In the genomic region with DNA sequence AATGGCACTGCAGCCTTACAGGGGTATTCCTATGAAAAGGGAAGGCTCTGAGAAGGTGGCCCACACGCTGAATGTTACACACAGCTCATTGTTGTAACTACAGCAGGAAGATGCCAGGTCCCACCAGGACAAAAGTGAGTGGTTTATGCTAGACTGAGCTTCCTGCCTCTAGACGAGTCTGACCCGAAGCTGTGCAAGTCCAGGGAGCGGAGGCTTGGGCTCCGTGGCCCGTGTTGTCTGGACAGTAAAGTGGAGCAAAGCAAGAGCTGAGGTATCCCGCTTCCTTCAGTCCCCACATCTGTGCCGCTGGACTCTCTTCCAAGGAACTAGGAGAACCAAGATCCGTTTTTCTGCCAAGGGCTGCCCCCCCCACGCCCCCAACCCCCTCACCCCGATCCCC, we compare ENCODE assay signal across 9 mouse cellular contexts. TPM values are rescaled to one million over a fixed set of nuclear protein-coding genes. Genes with fewer than 3 reads are reported as not detected.
DNase-seq lines count a peak whose midpoint lies in the region; ATAC-seq and TF ChIP-seq lines count a peak whose summit lies in the region.
"Had no signal": no experiment of that assay in that cellular context is flagged by ENCODE, and none has a peak within 500 bp of the region (broad histone marks: within the 10 kb centered on the region; RNA-seq: fewer than 3 reads in every experiment).

No protein-coding gene starts in this region.

- H3K27me3 ChIP-seq in lung, embryonic 15.5 days: peaks cover 71% of the 10 kb centered on the region
- no peaks in the 10 kb centered on the region for H3K27me3 ChIP-seq in hindbrain, postnatal 0 days (ENCODE audit: insufficient read depth, low read length)
- H3K27me3 ChIP-seq in neural tube, embryonic 14.5 days (ENCODE audit: control insufficient read depth, insufficient read depth, low read length): peaks cover 8% of the 10 kb centered on the region

- no peaks in the 10 kb centered on the region for H3K9me3 ChIP-seq in lung, embryonic 15.5 days
- no peaks in the 10 kb centered on the region for H3K9me3 ChIP-seq in hindbrain, postnatal 0 days (ENCODE audit: low read length)
- no peaks in the 10 kb centered on the region for H3K9me3 ChIP-seq in neural tube, embryonic 14.5 days (ENCODE audit: control insufficient read depth, low read length)

- no peak for TF ChIP-seq CTCF in hindbrain, postnatal 0 days (IDR thresholded peaks at IDR 0.05; ENCODE audit: low read depth)

- peak; percentile 52 for DNase-seq in cerebellum, adult 11-12 months
- no peak for DNase-seq in cerebellum, adult 18-20 months
- DNase-seq in lung, postnatal 14 days: no peak
- DNase-seq in hindbrain, postnatal 0 days (ENCODE audit: low spot score): no peak
- DNase-seq in embryo, embryonic 11 days: no peak
- DNase-seq in urinary bladder, postnatal 14 days (ENCODE audit: low spot score): no peak

- H3K9ac ChIP-seq in lung, embryonic 15.5 days: no peak overlapping the region
- H3K9ac ChIP-seq in hindbrain, postnatal 0 days (replicated peaks; ENCODE audit: low read length): peak overlapping the region; percentile 84; the same call in 1 of the 2 replicates
- H3K9ac ChIP-seq in neural tube, embryonic 14.5 days (replicated peaks; ENCODE audit: low read depth, low read length): no peak overlapping the region

- peaks cover 8% of the 10 kb centered on the region for H3K4me1 ChIP-seq in lung, embryonic 15.5 days
- peaks cover 6% of the 10 kb centered on the region for H3K4me1 ChIP-seq in hindbrain, postnatal 0 days (ENCODE audit: insufficient read depth, low read length)
- H3K4me1 ChIP-seq in neural tube, embryonic 14.5 days (ENCODE audit: control insufficient read depth, insufficient read depth, low read length): peaks cover 14% of the 10 kb centered on the region

- H3K4me2 ChIP-seq in lung, embryonic 15.5 days: peak overlapping the region; percentile 99
- H3K4me2 ChIP-seq in hindbrain, postnatal 0 days (ENCODE audit: low read depth, low read length): peak overlapping the region; percentile 91; the same call in 1 of the 2 replicates
- peak overlapping the region; percentile 80; the same call in 1 of the 2 replicates for H3K4me2 ChIP-seq in neural tube, embryonic 14.5 days (ENCODE audit: low read depth, low read length)

- H3K36me3 ChIP-seq in lung, embryonic 15.5 days: no peaks in the 10 kb centered on the region
- H3K36me3 ChIP-seq in hindbrain, postnatal 0 days (ENCODE audit: insufficient read depth, low read length): no peaks in the 10 kb centered on the region
- H3K36me3 ChIP-seq in neural tube, embryonic 14.5 days (ENCODE audit: control insufficient read depth, insufficient read depth, low read length): no peaks in the 10 kb centered on the region

- WGBS in lung, embryonic 15.5 days: 21% methylated on average over 11 of the region's 11 CpGs
- 25% methylated on average over 11 of the region's 11 CpGs for WGBS in hindbrain, postnatal 0 days
- WGBS in neural tube, embryonic 14.5 days: 24% methylated on average over 11 of the region's 11 CpGs

- ATAC-seq in lung, embryonic 15.5 days (ENCODE audit: borderline replicate concordance, extremely low read depth, low FRiP score, low TSS enrichment): no peak
- no peak for ATAC-seq in hindbrain, postnatal 0 days
- no peak for ATAC-seq in neural tube, embryonic 14.5 days (ENCODE audit: low read depth)

- no peak overlapping the region for H3K4me3 ChIP-seq in lung, embryonic 15.5 days
- peak overlapping the region; percentile 78; the same call in 1 of the 2 replicates for H3K4me3 ChIP-seq in hindbrain, postnatal 0 days (ENCODE audit: low read length)
- no peak overlapping the region for H3K4me3 ChIP-seq in neural tube, embryonic 14.5 days (ENCODE audit: low read depth, low read length)

- no peak overlapping the region for H3K27ac ChIP-seq in lung, embryonic 15.5 days
- H3K27ac ChIP-seq in hindbrain, postnatal 0 days: no peak overlapping the region; the same call in 1 of the 2 replicates
- no peak overlapping the region for H3K27ac ChIP-seq in neural tube, embryonic 14.5 days (ENCODE audit: low read depth, low read length)

RNA-seq across cellular contexts. Expression of gene Cacna2d2, which starts 0.4 kb away (rescaled TPM):
- polyA plus RNA-seq in lung, embryonic 15.5 days (2015; fragmentation: Nextera tagmentation; extraction: Ambion mirVana): 0.30 and 0.42 TPM in 2 replicates
- total RNA-seq in hindbrain, postnatal 0 days (2014; rRNA removed): 108 and 134 TPM in 2 replicates
- polyA plus RNA-seq in hindbrain, postnatal 0 days (2015; fragmentation: Nextera tagmentation; extraction: Ambion mirVana): 7.1 and 7.6 TPM in 2 replicates
- polyA plus RNA-seq in neural tube, embryonic 14.5 days (2014; fragmentation: Nextera tagmentation; extraction: Ambion mirVana): 7.1 and 10.6 TPM in 2 replicates

RNA-seq across cellular contexts. Expression of gene 6430571L13Rik, which starts 58.6 kb away (rescaled TPM):
- 0.47 and 0.79 TPM in 2 replicates for polyA plus RNA-seq in lung, embryonic 15.5 days (2015; fragmentation: Nextera tagmentation; extraction: Ambion mirVana)
- total RNA-seq in hindbrain, postnatal 0 days (2014; rRNA removed): 12.5 and 27.7 TPM in 2 replicates
- polyA plus RNA-seq in hindbrain, postnatal 0 days (2015; fragmentation: Nextera tagmentation; extraction: Ambion mirVana): 10.9 and 11.2 TPM in 2 replicates
- 4.3 and 7.3 TPM in 2 replicates for polyA plus RNA-seq in neural tube, embryonic 14.5 days (2014; fragmentation: Nextera tagmentation; extraction: Ambion mirVana)
- total RNA-seq: neutrophil, adult 5-6 weeks had no signal
